Mouse (Mus musculus) heart, embryonic 12.5 days (tissue): ENCODE results near the gene Eif3d. TPM values are rescaled to one million over a fixed set of nuclear protein-coding genes. Genes with fewer than 3 reads are reported as not detected.
"Not testable (repeated sequence)": the region's sequence is repeated elsewhere in the genome, so short reads cannot be mapped to it uniquely, and the experiment has no call there.

Source experiments
- ATAC-seq: fragments of 200-750 bp; cut with Nextera tagmentation; 2 replicates; pipeline ENCODE4 v1.8.0; 2017; ENCODE audit warnings: moderate TSS enrichment, moderate library complexity; ENCODE audit not compliant: insufficient number of reproducible peaks, low FRiP score
- H3K27ac ChIP-seq: fragments of 300-500 bp; sonication (generic); 2 replicates; pipeline ENCODE4 v1.5.1; 2016; ENCODE audit warnings: mild to moderate bottlenecking, moderate library complexity; ENCODE audit not compliant: poor library complexity, severe bottlenecking
- H3K27me3 ChIP-seq: fragments of 300-500 bp; sonication (generic); replicated peaks from 2 replicates; pipeline ENCODE4 v1.6.1; 2016; ENCODE audit warnings: mild to moderate bottlenecking, moderate library complexity
- H3K36me3 ChIP-seq: fragments of 300-500 bp; sonication (generic); 2 replicates; pipeline ENCODE4 v1.6.1; 2016; ENCODE audit warnings: mild to moderate bottlenecking, moderate library complexity
- H3K4me1 ChIP-seq: fragments of 300-500 bp; sonication (generic); replicated peaks from 2 replicates; pipeline ENCODE4 v1.6.1; 2016; ENCODE audit warnings: mild to moderate bottlenecking
- H3K4me2 ChIP-seq: fragments of 300-500 bp; sonication (generic); 2 replicates; pipeline ENCODE4 v1.6.1; 2016; ENCODE audit warnings: mild to moderate bottlenecking, moderate library complexity
- H3K4me3 ChIP-seq: fragments of 300-500 bp; sonication (generic); 2 replicates; pipeline ENCODE4 v1.5.1; 2016; ENCODE audit warnings: mild to moderate bottlenecking
- H3K9ac ChIP-seq: fragments of 300-500 bp; sonication (generic); 2 replicates; pipeline ENCODE4 v1.6.1; 2016; ENCODE audit warnings: mild to moderate bottlenecking, moderate library complexity
- H3K9me3 ChIP-seq: fragments of 300-500 bp; sonication (generic); replicated peaks from 2 replicates; pipeline ENCODE4 v1.6.1; 2016; ENCODE audit warnings: mild to moderate bottlenecking, moderate library complexity
- WGBS: fragments of 180-500 bp; shearing (Covaris S2); methylation state at CpG from one replicate; pipeline ENCODE4 v1.1.7; 2016; 5-methylcytosine and 5-hydroxymethylcytosine counted together
- polyA plus RNA-seq: library from polyadenylated mRNA; unstranded; fragments of >200 nt; fragmentation: Nextera tagmentation; extraction: Ambion mirVana; gene quantifications from 2 replicates; pipeline ENCODE4 v1.2.1, GENCODE M21; 2016

Eif3d gene
- 157 and 162 TPM in 2 replicates for polyA plus RNA-seq

DNA sequence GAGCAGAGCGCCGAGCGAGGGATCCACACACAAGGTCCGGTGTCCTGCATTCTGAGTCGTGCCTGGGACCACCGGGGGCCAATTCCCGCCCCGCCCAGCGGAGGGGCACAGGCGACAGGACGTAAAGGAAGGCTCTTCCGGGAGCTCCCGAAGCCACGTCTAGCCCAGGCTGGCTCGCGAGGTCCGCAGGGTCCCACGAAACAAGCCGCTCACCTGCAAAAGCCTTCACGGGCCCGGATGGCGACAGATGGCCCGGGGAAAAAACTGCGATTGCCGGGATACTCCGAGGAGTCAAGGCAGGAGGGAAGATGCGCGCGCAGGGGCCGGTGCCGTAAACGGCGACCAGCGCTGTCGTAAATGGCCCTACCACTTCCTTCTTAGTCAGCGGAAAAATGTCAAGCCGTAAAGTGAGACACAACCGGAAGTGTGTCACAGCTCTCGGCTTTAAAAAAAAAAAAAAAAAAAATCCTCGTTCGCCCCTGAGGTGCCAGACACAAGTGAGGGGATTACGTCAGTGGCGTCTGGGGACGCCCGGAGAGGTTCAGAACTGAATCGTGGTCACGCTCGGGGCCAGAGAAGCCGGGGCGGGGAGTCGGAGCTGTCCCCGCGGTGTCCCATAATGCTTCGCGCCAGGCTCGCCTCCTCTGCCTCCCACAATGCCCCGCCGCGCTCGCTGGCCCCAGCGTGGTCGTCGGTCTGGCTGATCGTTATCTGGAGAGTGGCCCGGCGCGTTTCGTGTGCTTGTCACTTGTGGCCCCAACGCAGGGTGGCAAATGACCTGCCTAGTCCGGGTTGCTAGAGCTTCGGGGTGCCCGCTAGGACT lies at the start of gene Eif3d:
Eif3d (minus strand) TSS at position 344 of the 823 bp plus-strand sequence.
- Histone ChIP-seq H3K27ac (peak within 1 kb of the TSS; percentile 99), H3K9me3 (no peaks in the 10 kb centered on the region), H3K4me3 (peak within 1 kb of the TSS; percentile 98), H3K4me2 (peak within 1 kb of the TSS; percentile 94), H3K4me1 (peaks cover 17% of the 10 kb centered on the region), H3K36me3 (peaks cover 29% of the 10 kb centered on the region), H3K27me3 (no peaks in the 10 kb centered on the region; the same call in 1 of the 2 replicates), H3K9ac (peak within 1 kb of the TSS; percentile 100)
- ATAC-seq, result peak; percentile 89
- under 1% methylated on average over 72 of the region's 72 CpGs for WGBS

DNA sequence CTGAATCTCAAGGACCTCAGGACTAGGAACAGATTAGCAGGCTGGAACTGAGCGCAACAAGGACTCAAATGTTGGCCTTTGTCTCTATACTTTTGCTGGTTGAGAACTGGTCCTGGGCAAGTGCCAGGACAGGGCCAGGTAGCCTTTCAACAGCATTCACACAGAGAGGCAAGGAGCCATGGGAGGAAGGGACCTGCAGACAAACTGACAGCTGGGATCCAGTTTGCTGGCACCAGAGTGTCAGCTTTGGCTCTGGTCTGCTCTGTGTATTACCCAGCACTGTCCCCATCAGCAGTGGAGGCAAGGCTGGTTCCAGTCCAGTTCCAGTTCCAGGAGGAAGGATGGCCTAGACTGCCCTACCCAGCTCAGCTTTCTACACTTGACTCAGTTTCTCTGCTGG lies 43.4 kb upstream of the Eif3d start:
- no peak overlapping the region for H3K4me3 ChIP-seq
- no peaks in the 10 kb centered on the region for H3K4me1 ChIP-seq
- no peak overlapping the region for H3K4me2 ChIP-seq
- ATAC-seq, result no peak
- H3K27ac ChIP-seq, result no peak overlapping the region
- peaks cover 14% of the 10 kb centered on the region; the same call in 1 of the 2 replicates for H3K9me3 ChIP-seq
- no peaks in the 10 kb centered on the region for H3K36me3 ChIP-seq
- H3K9ac ChIP-seq, result no peak overlapping the region
- H3K27me3 ChIP-seq, result peaks cover 8% of the 10 kb centered on the region; the same call in 1 of the 2 replicates
- 68% methylated on average over 1 of the region's 1 CpGs for WGBS

DNA sequence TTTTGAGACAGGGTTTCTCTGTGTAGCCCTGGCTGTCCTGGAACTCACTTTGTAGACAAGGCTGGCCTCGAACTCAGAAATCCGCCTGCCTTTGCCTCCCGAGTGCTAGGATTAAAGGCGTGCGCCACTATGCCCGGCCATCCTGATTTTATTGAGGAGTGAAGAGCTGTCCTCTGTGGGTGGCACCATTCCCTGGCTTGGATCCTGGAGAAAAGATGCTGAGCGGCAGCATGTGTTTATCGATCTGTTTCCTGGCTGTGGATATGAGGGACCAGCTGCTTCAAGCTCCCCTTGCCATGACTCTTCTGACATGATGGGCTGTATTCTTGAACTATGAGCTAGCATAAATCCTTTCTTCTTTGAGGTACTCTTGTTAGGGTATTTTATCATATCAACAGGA lies 37.6 kb upstream of the Eif3d start:
- not testable (repeated sequence) for H3K4me2 ChIP-seq, H3K27me3 ChIP-seq, H3K9ac ChIP-seq, H3K36me3 ChIP-seq, H3K4me1 ChIP-seq, ATAC-seq, H3K4me3 ChIP-seq, H3K27ac ChIP-seq
- WGBS, result 87% methylated on average over 8 of the region's 8 CpGs
- H3K9me3 ChIP-seq, result peaks cover 14% of the 10 kb centered on the region; the same call in 1 of the 2 replicates

DNA sequence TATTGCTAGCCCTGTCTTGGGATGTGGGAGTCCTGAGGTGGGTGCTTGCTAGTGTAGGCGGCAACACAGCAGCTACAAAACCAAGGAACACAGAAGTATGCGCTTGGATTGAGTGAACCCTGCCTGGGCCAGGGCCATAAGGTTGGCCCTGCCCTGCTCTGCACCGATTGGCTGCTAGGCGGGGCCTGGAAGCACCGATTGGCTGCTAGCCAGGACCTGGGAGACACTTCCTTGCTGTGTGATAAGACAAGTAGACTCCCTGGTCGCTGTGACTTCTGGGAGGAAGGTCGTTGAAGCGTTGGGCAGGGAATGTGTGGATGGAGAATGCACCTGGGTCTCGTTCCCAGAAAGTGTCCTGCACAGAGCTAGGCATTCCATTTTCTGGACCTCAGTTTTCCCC lies 33.3 kb upstream of the Eif3d start:
- Histone ChIP-seq H3K9me3 (no peaks in the 10 kb centered on the region), H3K27ac (no peak overlapping the region), H3K4me3 (no peak overlapping the region), H3K4me2 (no peak overlapping the region), H3K4me1 (0 out of 2 replicates have a peak, but pooled peaks cover 6% of the 10 kb centered on the region), H3K9ac (no peak overlapping the region), H3K27me3 (no peaks in the 10 kb centered on the region), H3K36me3 (no peaks in the 10 kb centered on the region)
- peak; percentile 61; the same call in 1 of the 2 replicates for ATAC-seq
- WGBS, result 36% methylated on average over 9 of the region's 9 CpGs

DNA sequence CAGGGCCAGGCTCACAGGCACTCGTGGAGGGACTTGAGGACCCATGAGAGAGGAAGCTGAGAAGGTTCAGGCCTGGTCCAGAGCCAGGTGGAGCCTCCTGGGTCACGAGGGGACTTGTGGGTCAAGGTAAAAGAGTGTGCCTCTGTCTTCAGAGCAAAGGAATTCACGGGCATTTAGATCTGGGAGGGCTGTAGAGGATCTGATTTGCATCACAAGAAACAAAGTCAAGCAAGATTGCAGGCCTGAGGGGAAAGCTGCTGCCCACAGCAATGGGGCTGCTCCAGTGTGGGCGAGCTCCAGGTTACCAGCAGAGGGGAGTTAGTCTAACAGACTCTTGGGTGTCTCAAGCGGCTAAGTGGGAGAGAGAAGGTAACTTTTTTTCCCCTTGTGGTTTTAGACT lies 30.8 kb upstream of the Eif3d start:
- no peak for ATAC-seq
- Histone ChIP-seq H3K36me3 (no peaks in the 10 kb centered on the region), H3K9me3 (no peaks in the 10 kb centered on the region), H3K27me3 (peaks cover 10% of the 10 kb centered on the region; the same call in 1 of the 2 replicates), H3K9ac (no peak overlapping the region), H3K27ac (no peak overlapping the region), H3K4me2 (no peak overlapping the region), H3K4me1 (0 out of 2 replicates have a peak, but pooled peaks cover 6% of the 10 kb centered on the region), H3K4me3 (no peak overlapping the region)
- 25% methylated on average over 5 of the region's 5 CpGs for WGBS

DNA sequence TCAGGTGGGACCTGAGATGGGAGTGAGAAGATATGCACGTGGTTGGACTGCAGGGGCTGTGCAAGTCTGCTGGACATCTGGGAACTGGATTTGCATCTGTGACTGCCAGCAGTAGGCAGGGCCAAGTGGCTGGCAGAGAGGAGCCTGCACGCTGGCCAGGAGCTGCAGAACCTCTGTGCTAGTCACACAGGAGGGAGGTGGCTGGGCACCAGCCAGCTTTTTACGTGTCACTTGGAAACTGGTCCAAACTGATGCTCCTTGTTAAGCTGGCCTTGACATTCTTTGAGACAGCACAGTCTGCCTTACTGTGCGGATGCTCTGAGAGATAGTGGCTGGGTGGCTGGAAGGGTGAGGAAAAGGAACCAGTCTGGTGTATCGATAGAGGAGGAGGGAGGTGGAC lies 17.9 kb upstream of the Eif3d start:
- Histone ChIP-seq H3K27me3 (peaks cover 6% of the 10 kb centered on the region; the same call in 1 of the 2 replicates), H3K4me3 (no peak overlapping the region), H3K36me3 (no peaks in the 10 kb centered on the region), H3K9ac (no peak overlapping the region), H3K9me3 (no peaks in the 10 kb centered on the region), H3K27ac (no peak overlapping the region), H3K4me2 (no peak overlapping the region), H3K4me1 (no peaks in the 10 kb centered on the region)
- WGBS, result 66% methylated on average over 5 of the region's 5 CpGs
- ATAC-seq, result no peak

DNA sequence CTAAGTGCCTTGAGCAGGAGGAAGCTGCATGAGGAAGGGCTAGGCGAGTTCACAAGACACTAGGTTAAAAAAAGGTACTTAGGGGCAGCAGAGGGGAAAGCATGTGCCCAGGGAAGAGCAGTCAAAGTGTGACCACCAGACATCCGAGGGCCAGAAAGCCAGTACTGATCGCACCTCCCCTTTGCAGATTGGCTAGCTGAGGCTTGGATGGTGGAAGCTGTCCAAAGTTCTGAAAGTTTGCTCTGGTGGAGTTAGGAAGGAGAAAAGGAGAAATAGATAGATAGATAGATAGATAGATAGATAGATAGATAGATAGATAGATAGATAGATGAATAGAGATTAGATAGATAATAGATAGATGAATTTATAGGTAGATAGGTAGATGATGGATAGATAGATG lies 12.8 kb upstream of the Eif3d start:
- 26% methylated on average over 3 of the region's 3 CpGs for WGBS
- Histone ChIP-seq H3K4me2 (no peak overlapping the region), H3K27me3 (peaks cover 11% of the 10 kb centered on the region), H3K4me1 (no peaks in the 10 kb centered on the region), H3K9me3 (no peaks in the 10 kb centered on the region), H3K36me3 (no peaks in the 10 kb centered on the region), H3K27ac (no peak overlapping the region), H3K9ac (no peak overlapping the region), H3K4me3 (no peak overlapping the region)
- ATAC-seq, result no peak

DNA sequence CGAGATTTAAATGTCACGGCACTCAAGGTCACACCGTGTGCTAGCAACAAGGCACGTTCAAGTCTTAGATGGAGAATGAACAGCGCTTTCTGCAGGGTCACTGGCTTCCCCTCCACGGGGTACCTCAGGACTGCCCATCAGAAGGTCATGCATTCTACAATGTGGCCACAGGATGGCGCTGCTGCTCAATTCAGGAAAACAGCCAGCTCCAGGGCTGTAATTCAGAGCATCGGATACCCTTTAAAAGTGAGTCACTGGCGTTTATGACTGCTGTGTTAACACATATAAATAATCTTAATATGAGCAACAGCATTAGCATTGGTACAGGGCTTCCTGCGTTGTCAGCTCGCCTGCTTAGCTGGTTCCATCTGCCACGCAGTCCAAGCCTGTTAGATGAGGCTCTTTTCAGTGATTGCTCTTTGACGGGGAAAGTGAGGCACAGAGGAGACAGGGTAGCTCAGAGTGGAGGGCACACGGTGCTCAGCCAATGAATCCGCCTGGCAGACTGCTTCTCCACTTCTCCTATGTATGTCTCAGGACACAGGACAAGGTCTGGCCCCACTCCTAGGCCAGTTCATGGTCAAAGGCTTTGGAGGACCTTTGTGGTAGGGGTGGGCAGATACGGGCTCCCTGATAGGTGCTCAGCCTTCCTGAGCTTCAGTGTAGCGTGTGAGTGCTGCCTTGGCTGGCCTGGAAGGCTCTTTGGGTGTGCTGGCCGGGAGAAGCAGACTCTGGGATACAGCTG lies 11.8 kb upstream of the Eif3d start:
- Histone ChIP-seq H3K9me3 (no peaks in the 10 kb centered on the region), H3K27ac (no peak overlapping the region), H3K4me2 (no peak overlapping the region), H3K4me1 (no peaks in the 10 kb centered on the region), H3K9ac (no peak overlapping the region), H3K27me3 (peaks cover 11% of the 10 kb centered on the region), H3K36me3 (no peaks in the 10 kb centered on the region), H3K4me3 (no peak overlapping the region)
- ATAC-seq, result peak; percentile 48
- 26% methylated on average over 18 of the region's 18 CpGs for WGBS

DNA sequence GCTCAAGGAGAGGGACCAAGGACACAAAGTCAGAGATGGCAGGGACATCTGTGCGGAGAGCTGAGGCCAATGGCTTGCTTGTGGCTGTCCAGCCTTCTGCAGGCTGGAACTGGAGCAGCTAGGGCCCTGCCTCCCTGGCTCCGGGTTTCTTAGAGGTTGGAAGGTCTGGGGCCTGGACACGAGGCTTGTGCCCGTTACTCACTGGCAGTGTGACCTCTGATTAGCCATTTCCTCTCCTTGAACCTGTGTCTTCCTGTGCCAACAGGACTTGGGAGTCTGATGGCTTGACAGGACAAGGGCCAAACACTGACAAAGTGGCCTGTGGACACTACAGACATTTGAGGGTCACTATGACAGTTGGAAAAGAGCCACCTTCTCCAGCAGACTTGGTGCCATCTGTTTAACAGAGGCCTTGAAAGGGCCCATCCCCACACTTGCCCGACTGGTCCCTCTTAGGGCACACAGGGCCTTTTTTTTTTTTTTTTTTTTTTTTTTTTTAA lies 10.6 kb upstream of the Eif3d start:
- Histone ChIP-seq H3K4me3 (no peak overlapping the region), H3K9ac (no peak overlapping the region), H3K9me3 (no peaks in the 10 kb centered on the region), H3K4me1 (no peaks in the 10 kb centered on the region), H3K27me3 (peaks cover 11% of the 10 kb centered on the region), H3K4me2 (no peak overlapping the region), H3K36me3 (no peaks in the 10 kb centered on the region), H3K27ac (no peak overlapping the region)
- no peak for ATAC-seq
- WGBS, result 58% methylated on average over 5 of the region's 5 CpGs

DNA sequence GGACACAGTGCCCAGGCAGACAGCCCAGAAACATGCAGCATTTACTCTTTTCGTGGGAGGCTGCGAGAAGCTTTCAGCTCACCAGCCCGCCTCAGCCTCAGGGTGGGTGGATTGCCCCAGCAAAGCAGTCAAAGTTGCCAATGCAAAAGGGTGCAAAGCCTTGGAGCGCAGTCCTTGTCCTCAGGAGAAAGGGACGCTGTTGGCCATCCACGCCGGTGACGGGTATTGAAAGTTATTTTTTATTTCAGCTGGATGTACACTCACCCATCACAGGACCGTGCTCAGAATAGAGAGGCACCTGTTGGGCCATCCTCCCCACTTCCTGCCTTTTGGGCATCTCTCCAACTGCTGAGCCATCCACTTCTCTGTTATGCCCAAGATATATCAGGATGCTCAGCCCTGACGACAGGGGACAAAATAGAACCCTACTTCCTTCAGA lies 8.8 kb upstream of the Eif3d start:
- Histone ChIP-seq H3K27me3 (peaks cover 11% of the 10 kb centered on the region), H3K4me1 (no peaks in the 10 kb centered on the region), H3K4me2 (no peak overlapping the region), H3K9ac (no peak overlapping the region), H3K27ac (no peak overlapping the region), H3K36me3 (no peaks in the 10 kb centered on the region), H3K4me3 (no peak overlapping the region), H3K9me3 (no peaks in the 10 kb centered on the region)
- whole genome bisulfite sequencing, result 75% methylated on average over 10 of the region's 10 CpGs
- ATAC-seq, result no peak

DNA sequence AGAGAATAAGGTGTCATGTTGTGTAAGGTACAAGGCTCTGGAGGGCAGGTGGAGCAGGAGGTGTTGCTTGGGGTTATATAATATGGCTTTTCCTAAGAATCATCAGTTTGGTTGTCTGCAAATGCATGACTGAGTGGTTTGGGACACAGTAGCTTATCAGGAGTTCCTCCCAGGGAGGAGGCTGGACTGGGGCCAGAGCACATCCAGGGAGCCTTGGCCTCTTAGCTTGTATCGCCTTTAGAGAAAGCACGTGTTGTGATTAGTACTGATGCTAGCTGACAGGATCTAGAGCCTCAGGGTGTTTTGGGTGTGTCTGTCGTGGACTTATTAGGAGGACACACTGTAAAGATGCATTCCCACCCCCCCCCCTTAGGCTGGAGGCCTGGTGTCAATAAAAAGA lies 7.0 kb upstream of the Eif3d start:
- 58% methylated on average over 3 of the region's 3 CpGs for WGBS
- no peaks in the 10 kb centered on the region for H3K36me3 ChIP-seq
- no peak overlapping the region for H3K4me2 ChIP-seq
- peaks cover 5% of the 10 kb centered on the region for H3K27me3 ChIP-seq
- no peaks in the 10 kb centered on the region for H3K4me1 ChIP-seq
- no peak overlapping the region for H3K27ac ChIP-seq
- H3K4me3 ChIP-seq, result no peak overlapping the region
- no peak overlapping the region for H3K9ac ChIP-seq
- ATAC-seq, result no peak
- no peaks in the 10 kb centered on the region for H3K9me3 ChIP-seq
